Mouse (Mus musculus) liver, adult 2 months (tissue): ENCODE results near the gene Tgm1.

Experiments used
- CTCF ChIP-seq: fragments of 200-500 bp; IDR thresholded peaks from 2 replicates; pipeline ENCODE4 v1.5.1; 2011; ENCODE audit warnings: low read depth, low read length, control low read depth
- POLR2A ChIP-seq: fragments of 200-500 bp; IDR thresholded peaks from 2 replicates; pipeline ENCODE4 v1.6.1; 2011; ENCODE audit warnings: low read length, control low read depth; ENCODE audit not compliant: insufficient read depth; ENCODE audit errors: extremely low read depth

GRCm38 (mm10) chr14:55701131-55701530 lies 12.6 kb downstream of the Tgm1 start:
- TF ChIP-seq CTCF (no peak), POLR2A (no peak)
